Mouse (Mus musculus): ENCODE measurements around the gene Ttll8.

Ttll8 gene

GRCm38 (mm10) chr15:88860781-88861180 is 93.4 kb downstream of the Ttll8 start:
- DNase-seq (ENCODE audit: extremely low read depth, low read depth), result no peak

GRCm38 (mm10) chr15:88859206-88859970 is 94.8 kb downstream of the Ttll8 start:
- DNase-seq (ENCODE audit: extremely low read depth, low read depth), result no peak

- DNase-seq (ENCODE audit: extremely low read depth, low read depth), result no peak
These were observed 95.5 kb downstream of the Ttll8 start for GRCm38 (mm10) chr15:88858707-88859106.

- no peak for DNase-seq (ENCODE audit: extremely low read depth, low read depth)
These were observed 96.1 kb downstream of the Ttll8 start for GRCm38 (mm10) chr15:88858141-88858541.

GRCm38 (mm10) chr15:88857361-88857760 is 96.9 kb downstream of the Ttll8 start:
- no peak for DNase-seq (ENCODE audit: extremely low read depth, low read depth)

GRCm38 (mm10) chr15:88856613-88857012 is 97.6 kb downstream of the Ttll8 start:
- no peak for DNase-seq (ENCODE audit: extremely low read depth, low read depth)

GRCm38 (mm10) chr15:88855896-88856417 is 98.3 kb downstream of the Ttll8 start:
- no peak for DNase-seq (ENCODE audit: extremely low read depth, low read depth)

GRCm38 (mm10) chr15:88854969-88855830 is 99.0 kb downstream of the Ttll8 start:
- DNase-seq (ENCODE audit: extremely low read depth, low read depth), result no peak

- DNase-seq (ENCODE audit: extremely low read depth, low read depth), result no peak
These were observed 99.9 kb downstream of the Ttll8 start for GRCm38 (mm10) chr15:88854119-88854968.

- no peak for DNase-seq (ENCODE audit: extremely low read depth, low read depth)
These were observed 101.1 kb downstream of the Ttll8 start for GRCm38 (mm10) chr15:88853106-88853505.

GRCm38 (mm10) chr15:88851507-88852149 is 102.6 kb downstream of the Ttll8 start:
- DNase-seq (ENCODE audit: extremely low read depth, low read depth), result no peak

- no peak for DNase-seq (ENCODE audit: extremely low read depth, low read depth)
These were observed 103.1 kb downstream of the Ttll8 start for GRCm38 (mm10) chr15:88851076-88851475.

- DNase-seq (ENCODE audit: extremely low read depth, low read depth), result no peak
These were observed 103.9 kb downstream of the Ttll8 start for GRCm38 (mm10) chr15:88850146-88850826.

GRCm38 (mm10) chr15:88849621-88850020 is 104.6 kb downstream of the Ttll8 start:
- no peak for DNase-seq (ENCODE audit: extremely low read depth, low read depth)

- no peak for DNase-seq (ENCODE audit: extremely low read depth, low read depth)
These were observed 105.6 kb downstream of the Ttll8 start for GRCm38 (mm10) chr15:88848661-88849060.

- DNase-seq (ENCODE audit: extremely low read depth, low read depth), result no peak
These were observed 109.3 kb downstream of the Ttll8 start for GRCm38 (mm10) chr15:88844966-88845365.

GRCm38 (mm10) chr15:88843486-88844097 is 110.6 kb downstream of the Ttll8 start:
- no peak for DNase-seq (ENCODE audit: extremely low read depth, low read depth)

- no peak for DNase-seq (ENCODE audit: extremely low read depth, low read depth)
These were observed 111.9 kb downstream of the Ttll8 start for GRCm38 (mm10) chr15:88842300-88842673.

GRCm38 (mm10) chr15:88841580-88842299 is 112.5 kb downstream of the Ttll8 start:
- no peak for DNase-seq (ENCODE audit: extremely low read depth, low read depth)

Data from MEL-GATA-1-ER (cell line).